Mouse (Mus musculus) neural tube, embryonic 13.5 days (tissue): ENCODE data around the gene Tsc2. TPM values are rescaled to one million over a fixed set of nuclear protein-coding genes. Genes with fewer than 3 reads are reported as not detected.

ENCODE experiments used
- ATAC-seq: fragments of 200-750 bp; cut with Nextera tagmentation; 2 replicates; pipeline ENCODE4 v1.8.0; 2017; ENCODE audit warnings: low read depth, mild to moderate bottlenecking, moderate TSS enrichment, moderate library complexity
- H3K27ac ChIP-seq: fragments of 300-500 bp; sonication (generic); replicated peaks from 2 replicates; pipeline ENCODE4 v1.5.1; 2015; ENCODE audit warnings: moderate library complexity, mild to moderate bottlenecking, inconsistent platforms
- H3K27me3 ChIP-seq: fragments of 300-500 bp; sonication (generic); 2 replicates; pipeline ENCODE4 v1.6.1; 2015; ENCODE audit warnings: mild to moderate bottlenecking, inconsistent platforms
- H3K36me3 ChIP-seq: fragments of 300-500 bp; sonication (generic); 2 replicates; pipeline ENCODE4 v1.6.1; 2015; ENCODE audit warnings: mild to moderate bottlenecking, inconsistent platforms
- H3K4me1 ChIP-seq: fragments of 300-500 bp; sonication (generic); replicated peaks from 2 replicates; pipeline ENCODE4 v1.6.1; 2015; ENCODE audit warnings: inconsistent platforms
- H3K4me2 ChIP-seq: fragments of 300-500 bp; sonication (generic); 2 replicates; pipeline ENCODE4 v1.6.1; 2015; ENCODE audit warnings: inconsistent platforms, mild to moderate bottlenecking, moderate library complexity
- H3K4me3 ChIP-seq: fragments of 300-500 bp; sonication (generic); 2 replicates; pipeline ENCODE4 v1.5.1; 2015; ENCODE audit warnings: mild to moderate bottlenecking, inconsistent platforms
- H3K9ac ChIP-seq: fragments of 300-500 bp; sonication (generic); 2 replicates; pipeline ENCODE4 v1.6.1; 2015; ENCODE audit warnings: moderate library complexity, mild to moderate bottlenecking, inconsistent platforms
- H3K9me3 ChIP-seq: fragments of 300-500 bp; sonication (generic); 2 replicates; pipeline ENCODE4 v1.6.1; 2016; ENCODE audit warnings: inconsistent platforms
- WGBS: fragments of 180-500 bp; shearing (Covaris S2); methylation state at CpG from one replicate; pipeline ENCODE4 v1.1.7; 2015; 5-methylcytosine and 5-hydroxymethylcytosine counted together
- polyA plus RNA-seq: library from polyadenylated mRNA; unstranded; fragments of >200 nt; fragmentation: Nextera tagmentation; extraction: Ambion mirVana; gene quantifications from 2 replicates; pipeline ENCODE4 v1.2.1, GENCODE M21; 2015

Gene Tsc2
- polyA plus RNA-seq, 1 experiment from 2014 or later: 62.5 TPM

DNA sequence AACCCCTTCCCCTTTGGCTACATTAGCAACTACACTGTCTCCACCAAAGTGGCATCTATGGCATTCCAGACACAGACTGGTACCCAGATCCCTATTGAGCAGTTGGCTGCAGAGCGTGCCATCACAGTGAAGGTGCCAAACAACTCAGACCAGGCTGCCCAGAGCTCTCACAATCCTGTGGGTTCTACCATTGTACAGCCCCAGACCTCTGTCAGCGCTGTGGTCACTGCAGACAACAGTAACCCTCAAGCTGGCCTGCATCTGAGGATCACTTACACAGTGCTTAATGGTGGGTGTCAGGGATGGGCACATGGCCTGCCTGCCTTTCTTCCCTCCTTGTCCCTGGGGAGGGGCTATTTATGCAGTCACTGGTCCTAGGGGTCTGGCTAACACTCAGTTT is 52.1 kb downstream of the Tsc2 start:
- ATAC-seq: no peak
- Histone ChIP-seq H3K4me3 (no peak overlapping the region), H3K9ac (no peak overlapping the region), H3K4me2 (no peak overlapping the region), H3K36me3 (peaks cover 92% of the 10 kb centered on the region), H3K9me3 (no peaks in the 10 kb centered on the region), H3K27me3 (no peaks in the 10 kb centered on the region), H3K4me1 (no peaks in the 10 kb centered on the region), H3K27ac (no peak overlapping the region)
- 96% methylated on average over 2 of the region's 2 CpGs for WGBS

DNA sequence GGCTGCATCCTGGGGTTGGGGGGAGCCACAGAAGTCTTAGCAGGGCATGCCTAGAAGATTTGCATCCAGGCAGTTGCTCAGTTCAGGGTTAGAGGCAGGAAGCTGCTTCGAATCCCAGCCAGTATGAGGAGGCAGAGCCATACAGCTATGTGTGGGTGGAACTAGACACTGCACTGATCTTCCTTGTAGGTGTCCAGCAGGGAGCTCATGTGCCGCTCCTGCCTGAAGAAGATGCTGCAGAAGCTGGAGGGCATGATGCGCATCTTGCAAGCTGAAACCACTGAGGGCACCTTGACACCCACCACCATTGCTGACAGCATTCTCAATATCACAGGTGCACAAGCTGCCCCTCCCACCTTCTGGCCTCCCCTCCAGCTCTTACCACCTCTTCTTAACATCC is 52.9 kb downstream of the Tsc2 start:
- H3K4me2 ChIP-seq: no peak overlapping the region
- ATAC-seq: no peak
- H3K27me3 ChIP-seq: no peaks in the 10 kb centered on the region
- 95% methylated on average over 3 of the region's 3 CpGs for WGBS
- H3K36me3 ChIP-seq: peaks cover 95% of the 10 kb centered on the region
- no peaks in the 10 kb centered on the region for H3K9me3 ChIP-seq
- H3K4me1 ChIP-seq: no peaks in the 10 kb centered on the region
- no peak overlapping the region for H3K4me3 ChIP-seq
- H3K9ac ChIP-seq: no peak overlapping the region
- no peak overlapping the region for H3K27ac ChIP-seq

DNA sequence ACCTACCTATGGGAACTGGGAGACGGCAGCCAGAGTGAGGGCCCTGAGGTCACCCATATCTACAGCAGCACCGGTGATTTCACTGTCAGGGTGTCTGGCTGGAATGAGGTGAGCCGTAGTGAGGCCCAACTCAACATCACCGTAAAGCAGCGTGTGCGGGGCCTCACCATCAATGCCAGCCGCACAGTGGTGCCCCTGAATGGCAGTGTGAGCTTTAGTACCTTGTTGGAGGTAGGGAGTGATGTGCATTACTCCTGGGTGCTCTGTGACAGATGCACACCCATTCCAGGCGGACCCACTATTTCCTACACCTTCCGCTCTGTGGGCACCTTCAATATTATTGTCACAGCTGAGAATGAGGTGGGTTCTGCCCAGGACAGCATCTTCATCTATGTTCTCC is 58.6 kb downstream of the Tsc2 start:
- ATAC-seq: no peak
- Histone ChIP-seq H3K4me1 (no peaks in the 10 kb centered on the region), H3K4me3 (no peak overlapping the region), H3K36me3 (peaks cover 98% of the 10 kb centered on the region), H3K27ac (no peak overlapping the region), H3K4me2 (no peak overlapping the region), H3K9ac (no peak overlapping the region), H3K9me3 (no peaks in the 10 kb centered on the region), H3K27me3 (no peaks in the 10 kb centered on the region)
- 94% methylated on average over 9 of the region's 9 CpGs for WGBS

DNA sequence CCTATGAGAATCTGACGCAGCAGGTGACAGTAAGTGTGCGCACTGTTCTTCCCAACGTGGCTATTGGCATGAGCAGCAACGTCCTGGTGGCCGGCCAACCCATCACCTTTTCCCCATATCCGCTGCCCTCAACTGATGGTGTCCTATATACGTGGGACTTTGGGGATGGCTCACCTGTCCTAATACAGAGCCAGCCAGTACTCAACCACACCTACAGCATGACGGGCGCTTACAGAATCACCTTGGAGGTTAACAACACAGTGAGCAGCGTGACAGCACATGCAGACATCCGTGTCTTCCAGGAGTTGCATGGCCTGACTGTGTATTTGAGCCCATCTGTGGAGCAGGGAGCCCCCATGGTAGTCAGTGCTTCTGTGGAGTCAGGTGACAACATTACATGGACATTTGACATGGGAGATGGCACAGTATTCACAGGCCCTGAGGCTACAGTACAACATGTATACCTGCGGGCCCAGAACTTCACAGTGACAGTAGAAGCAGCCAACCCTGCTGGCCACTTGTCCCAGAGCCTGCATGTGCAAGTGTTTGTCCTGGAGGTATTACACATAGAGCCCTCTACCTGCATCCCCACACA is 59.7 kb downstream of the Tsc2 start:
- no peak overlapping the region for H3K9ac ChIP-seq
- H3K4me3 ChIP-seq: no peak overlapping the region
- WGBS: 95% methylated on average over 12 of the region's 12 CpGs
- ATAC-seq: no peak
- H3K4me1 ChIP-seq: no peaks in the 10 kb centered on the region
- H3K9me3 ChIP-seq: no peaks in the 10 kb centered on the region
- no peaks in the 10 kb centered on the region for H3K27me3 ChIP-seq
- H3K36me3 ChIP-seq: peaks cover 97% of the 10 kb centered on the region
- no peak overlapping the region for H3K4me2 ChIP-seq
- H3K27ac ChIP-seq: no peak overlapping the region

DNA sequence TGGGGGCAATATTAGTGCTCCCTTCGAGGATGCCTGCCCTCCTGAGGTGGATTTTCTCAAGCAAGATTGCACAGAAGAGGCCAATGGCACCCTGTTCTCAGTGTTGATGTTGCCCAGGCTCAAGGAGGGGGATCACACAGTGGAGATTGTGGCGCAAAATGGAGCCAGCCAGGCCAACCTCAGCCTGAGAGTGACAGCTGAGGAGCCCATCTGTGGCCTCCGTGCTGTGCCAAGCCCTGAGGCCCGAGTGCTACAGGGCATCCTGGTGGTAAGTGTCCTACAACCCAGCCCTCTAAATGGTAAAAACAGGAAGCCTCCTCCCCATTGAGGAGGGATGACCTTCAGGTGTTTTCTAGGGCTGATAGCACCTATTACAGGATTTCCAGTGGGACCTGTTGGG is 62.6 kb downstream of the Tsc2 start:
- Histone ChIP-seq H3K27me3 (no peaks in the 10 kb centered on the region), H3K4me1 (peaks cover 11% of the 10 kb centered on the region), H3K9me3 (no peaks in the 10 kb centered on the region), H3K4me2 (no peak overlapping the region), H3K4me3 (no peak overlapping the region), H3K27ac (no peak overlapping the region), H3K9ac (no peak overlapping the region), H3K36me3 (peaks cover 89% of the 10 kb centered on the region)
- ATAC-seq: no peak
- WGBS: 89% methylated on average over 4 of the region's 4 CpGs

DNA sequence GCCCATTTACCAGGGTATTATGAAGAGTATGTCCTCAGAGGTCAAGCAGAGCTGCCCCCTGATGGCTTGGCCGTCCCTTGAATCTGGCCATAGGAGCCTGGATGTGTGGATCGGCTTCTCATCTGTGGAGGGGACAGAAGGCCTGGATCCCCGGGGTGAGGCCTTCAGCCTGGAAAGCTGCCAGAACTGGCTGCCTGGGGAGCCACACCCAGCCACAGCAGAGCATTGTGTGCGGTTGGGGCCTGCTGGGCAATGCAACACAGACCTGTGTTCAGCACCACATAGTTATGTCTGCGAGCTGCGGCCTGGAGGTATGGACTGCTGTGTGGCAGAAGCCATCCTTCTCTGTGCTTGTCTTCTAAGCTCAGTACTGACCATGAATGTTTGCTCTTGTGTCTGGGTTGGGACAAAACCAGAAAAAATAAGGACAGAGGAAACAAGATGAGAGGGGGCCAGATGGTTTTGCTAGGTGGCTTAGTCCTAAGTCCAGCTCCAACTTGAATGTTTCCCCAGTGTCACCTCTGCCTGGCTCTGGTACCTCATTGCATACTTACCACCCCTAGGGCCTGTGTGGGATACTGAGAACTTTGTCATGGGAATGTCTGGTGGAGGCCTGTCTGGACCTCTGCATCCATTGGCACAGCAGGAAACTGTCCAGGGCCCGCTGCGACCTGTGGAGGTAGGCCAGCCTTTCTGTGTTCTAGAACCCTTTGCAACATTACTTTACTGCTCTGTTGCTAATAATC is 65.2 kb downstream of the Tsc2 start:
- ATAC-seq: no peak
- WGBS: 65% methylated on average over 8 of the region's 8 CpGs
- Histone ChIP-seq H3K27me3 (no peaks in the 10 kb centered on the region), H3K4me2 (no peak overlapping the region), H3K9me3 (no peaks in the 10 kb centered on the region), H3K36me3 (peaks cover 70% of the 10 kb centered on the region), H3K4me3 (no peak overlapping the region), H3K4me1 (peaks cover 11% of the 10 kb centered on the region), H3K9ac (peak overlapping the region; percentile 22; the same call in 1 of the 2 replicates), H3K27ac (peak overlapping the region; percentile 28; the same call in 1 of the 2 replicates)

DNA sequence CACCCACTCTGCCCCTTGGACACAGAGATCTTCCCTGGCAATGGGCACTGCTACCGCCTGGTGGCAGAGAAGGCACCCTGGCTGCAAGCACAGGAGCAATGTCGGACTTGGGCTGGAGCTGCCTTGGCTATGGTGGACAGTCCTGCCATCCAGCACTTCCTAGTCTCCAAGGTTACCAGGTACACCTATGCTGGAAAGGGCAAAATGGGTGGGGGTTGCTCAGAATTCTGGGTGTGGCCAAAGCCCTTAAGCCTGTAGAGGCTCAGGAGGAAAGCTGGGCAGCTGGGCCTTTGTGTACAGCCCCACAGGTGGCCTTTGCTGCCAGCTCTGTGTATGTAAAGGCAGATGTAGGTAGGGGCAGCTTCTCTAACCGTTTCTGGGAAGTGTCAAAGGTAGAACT is 66.6 kb downstream of the Tsc2 start:
- ATAC-seq: 0 out of 2 replicates have a peak, but pooled peaks have one; percentile 8
- Histone ChIP-seq H3K9me3 (no peaks in the 10 kb centered on the region), H3K4me1 (peaks cover 14% of the 10 kb centered on the region), H3K36me3 (peaks cover 56% of the 10 kb centered on the region), H3K9ac (no peak overlapping the region), H3K4me2 (no peak overlapping the region), H3K27ac (no peak overlapping the region), H3K4me3 (no peak overlapping the region), H3K27me3 (no peaks in the 10 kb centered on the region)
- WGBS: 87% methylated on average over 3 of the region's 3 CpGs

DNA sequence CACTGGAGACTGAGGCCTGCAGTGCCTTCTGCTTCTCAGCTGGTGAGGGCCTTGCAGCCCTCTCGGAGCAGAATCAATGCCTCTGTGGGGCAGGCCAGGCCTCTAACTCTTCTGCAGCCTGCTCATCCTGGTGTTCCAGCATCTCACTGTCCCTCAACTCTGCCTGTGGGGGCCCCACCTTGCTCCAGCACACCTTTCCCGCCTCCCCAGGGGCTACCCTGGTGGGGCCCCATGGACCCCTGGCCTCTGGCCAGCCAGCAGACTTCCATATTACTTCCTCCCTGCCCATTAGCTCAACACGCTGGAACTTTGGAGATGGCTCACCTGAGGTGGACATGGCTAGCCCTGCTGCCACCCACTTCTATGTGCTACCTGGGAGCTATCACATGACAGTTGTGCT is 67.3 kb downstream of the Tsc2 start:
- H3K27ac ChIP-seq: no peak overlapping the region
- no peak overlapping the region for H3K4me2 ChIP-seq
- H3K36me3 ChIP-seq: peaks cover 49% of the 10 kb centered on the region
- peaks cover 21% of the 10 kb centered on the region for H3K4me1 ChIP-seq
- no peak for ATAC-seq
- H3K9ac ChIP-seq: no peak overlapping the region
- WGBS: 92% methylated on average over 3 of the region's 3 CpGs
- H3K9me3 ChIP-seq: no peaks in the 10 kb centered on the region
- H3K27me3 ChIP-seq: no peaks in the 10 kb centered on the region
- no peak overlapping the region for H3K4me3 ChIP-seq

DNA sequence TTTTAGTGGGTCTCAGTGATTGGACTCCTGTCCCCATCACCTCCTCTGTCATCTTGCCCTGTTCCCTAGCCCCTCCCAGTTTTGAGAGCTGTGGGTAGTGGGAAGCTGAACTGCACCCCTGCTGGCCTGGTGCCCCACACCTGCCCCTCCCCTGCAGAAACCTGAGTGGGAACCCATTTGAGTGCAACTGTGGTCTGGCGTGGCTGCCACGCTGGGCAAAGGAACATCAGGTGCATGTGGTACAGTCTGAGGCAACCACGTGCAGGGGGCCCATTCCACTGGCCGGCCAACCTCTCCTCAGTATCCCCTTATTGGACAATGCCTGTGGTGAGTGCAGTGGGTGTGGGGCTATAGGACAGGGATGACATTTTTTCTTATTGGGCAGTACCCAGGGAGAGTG is 68.0 kb downstream of the Tsc2 start:
- H3K9me3 ChIP-seq: no peaks in the 10 kb centered on the region
- H3K36me3 ChIP-seq: peaks cover 42% of the 10 kb centered on the region
- H3K4me3 ChIP-seq: no peak overlapping the region
- no peak overlapping the region for H3K27ac ChIP-seq
- H3K4me2 ChIP-seq: no peak overlapping the region
- peaks cover 25% of the 10 kb centered on the region for H3K4me1 ChIP-seq
- 91% methylated on average over 4 of the region's 4 CpGs for WGBS
- no peak for ATAC-seq
- H3K9ac ChIP-seq: no peak overlapping the region
- no peaks in the 10 kb centered on the region for H3K27me3 ChIP-seq

DNA sequence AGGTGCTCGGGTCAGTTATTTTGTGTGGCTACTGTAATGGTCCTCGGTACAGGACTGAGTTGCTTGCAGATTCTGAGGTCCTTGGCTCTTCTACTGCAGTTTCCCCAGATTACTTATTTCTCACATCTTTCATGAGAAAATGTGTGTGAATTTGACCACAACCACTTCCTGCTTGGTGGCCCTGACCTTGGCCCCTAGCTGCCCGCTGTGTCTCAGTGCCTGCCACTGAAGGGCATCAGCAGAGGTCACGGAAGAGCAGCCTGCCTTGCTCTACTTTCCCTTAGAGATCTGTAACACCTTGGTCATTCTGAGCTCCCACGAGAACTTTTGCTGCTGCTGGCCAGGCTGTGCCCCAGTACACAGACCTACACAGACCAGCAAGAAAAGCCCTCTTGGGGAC is 68.8 kb downstream of the Tsc2 start:
- ATAC-seq: no peak
- WGBS: 86% methylated on average over 5 of the region's 5 CpGs
- peaks cover 32% of the 10 kb centered on the region for H3K4me1 ChIP-seq
- no peak overlapping the region for H3K4me2 ChIP-seq
- H3K36me3 ChIP-seq: peaks cover 34% of the 10 kb centered on the region
- H3K27ac ChIP-seq: no peak overlapping the region
- H3K4me3 ChIP-seq: no peak overlapping the region
- no peaks in the 10 kb centered on the region for H3K27me3 ChIP-seq
- H3K9ac ChIP-seq: no peak overlapping the region
- H3K9me3 ChIP-seq: no peaks in the 10 kb centered on the region

DNA sequence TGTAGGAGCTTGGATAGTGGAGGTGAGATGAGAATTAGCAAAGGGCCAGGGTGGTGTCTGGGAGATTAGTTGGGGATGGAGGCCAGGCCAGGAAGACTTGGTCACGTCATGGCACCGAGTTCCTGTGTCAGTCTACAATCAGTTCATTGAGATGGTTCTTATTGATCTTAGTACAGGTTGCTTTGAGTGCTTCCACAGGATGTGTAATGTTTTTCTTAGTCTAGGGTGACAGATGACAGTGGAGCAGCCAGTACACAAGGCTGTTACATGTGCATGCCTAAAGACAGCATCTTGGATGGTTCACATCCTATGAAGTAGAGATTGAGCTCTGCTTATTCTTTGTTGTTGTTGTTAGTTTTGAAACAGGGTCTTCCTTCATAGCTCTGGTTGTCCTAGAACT is 70.8 kb downstream of the Tsc2 start:
- no peak overlapping the region for H3K4me2 ChIP-seq
- H3K36me3 ChIP-seq: peaks cover 23% of the 10 kb centered on the region; the same call in 1 of the 2 replicates
- no peaks in the 10 kb centered on the region for H3K27me3 ChIP-seq
- 90% methylated on average over 2 of the region's 2 CpGs for WGBS
- H3K9me3 ChIP-seq: no peaks in the 10 kb centered on the region
- peaks cover 42% of the 10 kb centered on the region for H3K4me1 ChIP-seq
- H3K9ac ChIP-seq: no peak overlapping the region
- no peak overlapping the region for H3K4me3 ChIP-seq
- no peak for ATAC-seq
- H3K27ac ChIP-seq: no peak overlapping the region

DNA sequence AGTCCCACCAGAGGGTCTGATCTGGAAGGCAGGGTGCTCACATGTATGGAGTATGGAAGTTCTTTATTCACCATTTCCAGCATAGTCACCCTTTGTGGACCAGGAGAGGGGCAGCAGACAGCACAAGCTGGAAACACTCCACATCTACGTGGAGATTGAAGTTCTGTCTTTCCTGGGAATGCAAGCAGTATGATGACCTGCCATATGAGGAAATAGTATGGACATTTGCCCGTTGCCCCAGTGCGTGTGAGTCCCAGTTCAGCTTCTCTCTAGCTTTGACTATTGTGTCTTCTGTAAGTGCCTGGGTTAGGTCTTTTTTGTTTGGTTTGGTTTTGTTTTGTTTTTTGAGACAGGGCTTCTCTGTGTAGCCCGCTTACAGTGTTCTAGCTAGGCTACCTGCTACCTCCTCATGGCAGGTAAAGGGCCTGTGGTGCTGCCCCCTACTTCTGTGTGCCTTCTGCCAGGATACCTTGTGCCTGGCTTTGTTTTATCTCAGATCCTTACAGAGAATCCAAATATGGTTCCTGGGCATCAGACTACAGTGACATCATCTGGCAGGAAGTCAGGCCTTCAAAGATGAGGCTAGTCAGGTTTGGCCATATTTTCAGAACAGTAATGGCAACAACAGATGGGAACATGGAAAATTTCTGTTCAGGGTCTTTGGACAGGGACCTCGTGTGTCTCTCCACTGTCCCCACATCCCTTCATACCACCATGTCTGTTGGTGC is 72.0 kb downstream of the Tsc2 start:
- Histone ChIP-seq H3K4me1 (peaks cover 45% of the 10 kb centered on the region), H3K4me2 (no peak overlapping the region), H3K27ac (0 out of 2 replicates have a peak overlapping the region, but pooled peaks have one; percentile 1), H3K27me3 (no peaks in the 10 kb centered on the region), H3K9me3 (no peaks in the 10 kb centered on the region), H3K36me3 (peaks cover 15% of the 10 kb centered on the region; the same call in 1 of the 2 replicates), H3K4me3 (no peak overlapping the region), H3K9ac (no peak overlapping the region)
- ATAC-seq: no peak
- 93% methylated on average over 5 of the region's 5 CpGs for WGBS
